Mouse (Mus musculus): Measurements from ENCODE around the gene Trim14.

- TF ChIP-seq CTCF (IDR thresholded peaks at IDR 0.05; ENCODE audit: low read depth, low read length) (no peak), GATA1 (IDR thresholded peaks at IDR 0.05; ENCODE audit: borderline replicate concordance, low read length) (no peak), POLR2AphosphoS5 (IDR thresholded peaks at IDR 0.05; ENCODE audit: insufficient replicate concordance, low read depth, low read length) (no peak)
Measured at GRCm38 (mm10) chr4:46549979-46550378, 14.0 kb upstream of the Trim14 start.
